Mouse (Mus musculus): Measurements from ENCODE around the gene Kmt2c.

- TF ChIP-seq GATA1 (IDR thresholded peaks at IDR 0.05; ENCODE audit: borderline replicate concordance, low read length) (no peak), FLI1 (IDR thresholded peaks at IDR 0.05; ENCODE audit: low read length) (no peak)
These were observed 38.4 kb upstream of the Kmt2c start for GRCm38 (mm10) chr5:25536921-25537409.

All from megakaryocyte, embryonic 14.5 days (primary cell).